Comparison of ENCODE assay signal across 7 mouse cellular contexts in the genomic region with DNA sequence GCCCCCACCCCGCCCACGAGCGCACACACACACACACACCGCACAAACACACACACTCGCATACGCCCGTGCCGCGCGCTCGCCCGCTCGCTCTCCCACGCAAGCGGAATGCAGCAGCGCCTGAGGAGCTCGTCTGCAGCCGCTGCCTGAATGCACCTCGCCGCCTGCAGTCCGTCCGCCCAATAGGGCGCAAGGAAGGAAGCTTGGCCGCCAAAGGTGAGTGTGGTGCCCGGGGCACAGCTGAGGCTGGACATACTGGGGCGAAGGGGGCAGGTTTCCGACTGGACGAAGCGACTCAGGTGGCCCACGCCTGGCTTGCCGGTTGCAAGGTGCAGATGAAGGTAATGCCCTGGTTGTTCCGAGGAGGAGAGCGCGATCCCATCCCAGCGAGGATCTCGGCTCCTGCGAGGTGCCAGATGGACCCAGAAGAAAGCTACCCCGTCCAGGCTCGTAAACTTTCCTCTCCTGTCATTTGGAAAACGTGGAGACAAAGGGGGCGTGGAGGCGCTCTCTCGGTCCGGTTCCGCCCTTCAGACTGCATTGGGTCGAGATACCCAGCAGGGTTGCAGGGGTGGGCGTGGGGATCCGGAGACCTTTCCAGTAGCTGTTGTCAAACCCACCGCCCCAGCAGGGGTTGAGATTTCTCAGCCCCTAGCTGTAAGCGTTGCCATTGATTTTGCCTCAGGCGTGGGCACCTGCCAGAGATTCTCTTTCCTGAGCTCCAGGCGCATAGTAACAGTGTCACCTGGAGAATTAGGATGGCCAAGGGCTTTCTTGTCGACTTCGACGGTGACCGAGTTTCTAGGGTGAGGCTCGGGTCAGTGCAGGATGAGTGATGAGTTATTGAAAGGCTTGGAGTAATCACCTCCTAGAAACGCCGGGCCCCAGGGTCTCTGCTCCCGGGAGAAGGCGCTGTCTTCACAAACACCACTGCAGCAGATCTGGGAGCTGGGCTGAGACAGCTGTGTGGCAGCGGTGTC. TPM values are rescaled to one million over a fixed set of nuclear protein-coding genes. Genes with fewer than 3 reads are reported as not detected.
DNase-seq lines count a peak whose midpoint lies in the region; ATAC-seq and TF ChIP-seq lines count a peak whose summit lies in the region.

No protein-coding gene starts in this region.

- H3K27ac ChIP-seq in kidney, adult 2 months (ENCODE audit: insufficient read depth, low read depth, low read length) = no peak overlapping the region
- H3K27ac ChIP-seq in limb, embryonic 13.5 days = no peak overlapping the region
- H3K27ac ChIP-seq in neural tube, embryonic 14.5 days (ENCODE audit: low read depth, low read length) = peak overlapping the region; percentile 94

- H3K4me1 ChIP-seq in kidney, adult 2 months (ENCODE audit: control insufficient read depth, insufficient read depth, low read length) = 0 out of 2 replicates have a peak, but pooled peaks cover 2% of the 10 kb centered on the region
- H3K4me1 ChIP-seq in limb, embryonic 13.5 days = peaks cover 14% of the 10 kb centered on the region
- peaks cover 10% of the 10 kb centered on the region for H3K4me1 ChIP-seq in neural tube, embryonic 14.5 days (ENCODE audit: control insufficient read depth, insufficient read depth, low read length)

- WGBS in kidney, adult 2 months = 3% methylated on average over 62 of the region's 62 CpGs
- WGBS in limb, embryonic 13.5 days = under 1% methylated on average over 62 of the region's 62 CpGs
- under 1% methylated on average over 62 of the region's 62 CpGs for WGBS in neural tube, embryonic 14.5 days

- peak; percentile 52 for DNase-seq in adrenal gland, postnatal 10 days
- DNase-seq in cerebellum, adult 8-10 months = peak; percentile 36
- DNase-seq in kidney, adult 2 months = peak; percentile 35
- DNase-seq in spleen, postnatal 10 days (ENCODE audit: low spot score in 2 of 2) = no peak

- no peaks in the 10 kb centered on the region for H3K9me3 ChIP-seq in limb, embryonic 13.5 days
- no peaks in the 10 kb centered on the region for H3K9me3 ChIP-seq in neural tube, embryonic 14.5 days (ENCODE audit: control insufficient read depth, low read length)

- H3K36me3 ChIP-seq in kidney, adult 2 months (ENCODE audit: control insufficient read depth, insufficient read depth, low read length) = no peaks in the 10 kb centered on the region
- no peaks in the 10 kb centered on the region for H3K36me3 ChIP-seq in limb, embryonic 13.5 days
- no peaks in the 10 kb centered on the region for H3K36me3 ChIP-seq in neural tube, embryonic 14.5 days (ENCODE audit: control insufficient read depth, insufficient read depth, low read length)

- no peaks in the 10 kb centered on the region for H3K27me3 ChIP-seq in kidney, adult 2 months (replicated peaks; ENCODE audit: control insufficient read depth, insufficient read depth, low read length)
- peaks cover 36% of the 10 kb centered on the region for H3K27me3 ChIP-seq in limb, embryonic 13.5 days
- no peaks in the 10 kb centered on the region for H3K27me3 ChIP-seq in neural tube, embryonic 14.5 days (ENCODE audit: control insufficient read depth, insufficient read depth, low read length)

- peak overlapping the region; percentile 63 for H3K4me3 ChIP-seq in kidney, adult 2 months (ENCODE audit: insufficient read depth, low read depth, low read length)
- peak overlapping the region; percentile 62 for H3K4me3 ChIP-seq in limb, embryonic 13.5 days
- H3K4me3 ChIP-seq in neural tube, embryonic 14.5 days (ENCODE audit: low read depth, low read length) = peak overlapping the region; percentile 76

- H3K9ac ChIP-seq in limb, embryonic 13.5 days = peak overlapping the region; percentile 76
- H3K9ac ChIP-seq in neural tube, embryonic 14.5 days (replicated peaks; ENCODE audit: low read depth, low read length) = peak overlapping the region; percentile 80

- peak overlapping the region; percentile 99 for H3K4me2 ChIP-seq in limb, embryonic 13.5 days (replicated peaks)
- peak overlapping the region; percentile 69 for H3K4me2 ChIP-seq in neural tube, embryonic 14.5 days (ENCODE audit: low read depth, low read length)

- no peak for TF ChIP-seq POLR2A in kidney, adult 2 months (IDR thresholded peaks at IDR 0.05; ENCODE audit: low read depth, low read length)

- no peak for TF ChIP-seq CTCF in kidney, adult 2 months (conservative IDR thresholded peaks at IDR 0.05; ENCODE audit: insufficient read depth, insufficient read length, low read depth, low read length)

- ATAC-seq in frontal cortex, adult (ENCODE audit: low TSS enrichment) = peak; percentile 71
- peak; percentile 86 for ATAC-seq in limb, embryonic 13.5 days (ENCODE audit: low FRiP score, low read depth)
- peak; percentile 92 for ATAC-seq in neural tube, embryonic 14.5 days (ENCODE audit: low read depth)

RNA-seq across cellular contexts. Expression of gene Plppr1, which starts 0.6 kb away (rescaled TPM):
- total RNA-seq in adrenal gland, postnatal 10 days (2021) = 1 to 10 TPM in 1 of 2 experiments, under 1 TPM in 1; 0.76 to 1.1 TPM
- polyA plus RNA-seq in kidney, adult 2 months (2012; rRNA removed) = 0.77 and 0.88 TPM in 2 replicates
- 3.7 and 3.9 TPM in 2 replicates for polyA plus RNA-seq in limb, embryonic 13.5 days (2015; fragmentation: Nextera tagmentation; extraction: Ambion mirVana)
- polyA plus RNA-seq in neural tube, embryonic 14.5 days (2014; fragmentation: Nextera tagmentation; extraction: Ambion mirVana) = 100 and 116 TPM in 2 replicates

Comparison
In these comparisons a context has a peak if more than half of its experiments do, and no peak if none do; other contexts are left out.
1. DNase-seq: peak in adrenal gland, postnatal 10 days (single experiment), cerebellum, adult 8-10 months (single experiment) and kidney, adult 2 months (single experiment); none in spleen, postnatal 10 days (0 of 2).
2. RNA of gene Plppr1, which starts 0.6 kb away (polyA plus RNA-seq): 100 to 116 TPM in neural tube, embryonic 14.5 days; 3.7 to 3.9 TPM in limb, embryonic 13.5 days and 0.77 to 0.88 TPM in kidney, adult 2 months; every median in the first group is over 10 times any median in the second.
3. Peak in every context shown above with its lines, with median percentiles within 50 percentile points of each other: ATAC-seq and H3K4me3 ChIP-seq.